Mouse (Mus musculus) kidney, embryonic 15.5 days (tissue): ENCODE results near the gene Gm47289. TPM values are rescaled to one million over a fixed set of nuclear protein-coding genes. Genes with fewer than 3 reads are reported as not detected.

Experiments used
- ATAC-seq: fragments of 200-750 bp; cut with Nextera tagmentation; replicated peaks from 2 replicates; pipeline ENCODE4 v1.8.0; 2017; ENCODE audit warnings: moderate TSS enrichment; ENCODE audit not compliant: low FRiP score
- H3K27ac ChIP-seq: fragments of 300-500 bp; sonication (generic); 2 replicates; pipeline ENCODE4 v1.5.1; 2015; ENCODE audit warnings: mild to moderate bottlenecking, inconsistent platforms
- H3K27me3 ChIP-seq: fragments of 300-500 bp; sonication (generic); 2 replicates; pipeline ENCODE4 v1.6.1; 2015; ENCODE audit warnings: inconsistent platforms
- H3K36me3 ChIP-seq: fragments of 300-500 bp; sonication (generic); 2 replicates; pipeline ENCODE4 v1.6.1; 2015; ENCODE audit warnings: inconsistent platforms
- H3K4me1 ChIP-seq: fragments of 300-500 bp; sonication (generic); 2 replicates; pipeline ENCODE4 v1.6.1; 2015; ENCODE audit warnings: inconsistent platforms
- H3K4me2 ChIP-seq: fragments of 300-500 bp; sonication (generic); 2 replicates; pipeline ENCODE4 v1.6.1; 2015; ENCODE audit warnings: moderate library complexity, mild to moderate bottlenecking, inconsistent platforms
- H3K4me3 ChIP-seq: fragments of 300-500 bp; sonication (generic); replicated peaks from 2 replicates; pipeline ENCODE4 v1.5.1; 2015; ENCODE audit warnings: mild to moderate bottlenecking, inconsistent platforms
- H3K9ac ChIP-seq: fragments of 300-500 bp; sonication (generic); 2 replicates; pipeline ENCODE4 v1.6.1; 2015; ENCODE audit warnings: mild to moderate bottlenecking, inconsistent platforms
- H3K9me3 ChIP-seq: fragments of 300-500 bp; sonication (generic); replicated peaks from 2 replicates; pipeline ENCODE4 v1.6.1; 2016; ENCODE audit warnings: inconsistent platforms
- WGBS: fragments of 180-500 bp; shearing (Covaris S2); methylation state at CpG from one replicate; pipeline ENCODE4 v1.1.7; 2015; ENCODE audit warnings: mixed read lengths; 5-methylcytosine and 5-hydroxymethylcytosine counted together
- polyA plus RNA-seq: library from polyadenylated mRNA; unstranded; fragments of >200 nt; fragmentation: Nextera tagmentation; extraction: Ambion mirVana; gene quantifications from 2 replicates; pipeline ENCODE4 v1.2.1, GENCODE M21; 2015

Gm47289 gene
- not detected in 2 replicates for polyA plus RNA-seq

DNA sequence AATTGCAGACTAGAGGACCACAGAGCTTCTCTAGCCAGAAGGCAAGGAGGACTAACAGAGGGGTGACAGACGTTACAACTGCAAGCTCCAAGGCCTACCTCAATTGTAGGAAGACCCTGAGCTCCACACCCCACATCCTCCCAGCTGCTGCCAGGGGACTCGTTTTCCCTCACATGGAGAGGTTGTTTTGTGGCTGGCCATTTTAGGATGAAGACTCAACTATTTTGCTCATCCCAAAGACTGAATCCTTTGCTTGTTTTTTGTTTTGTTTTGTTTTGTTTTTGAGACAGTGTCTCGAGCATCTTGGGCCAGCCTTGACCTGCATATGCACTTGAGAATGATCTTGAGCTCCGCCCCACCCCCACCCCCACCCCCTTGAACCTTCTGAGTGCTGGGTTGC is at the start of gene Gm47289:
Gm47289 (plus strand) TSS at position 301 of the 400 bp plus-strand sequence.
- H3K4me3 ChIP-seq: no peak within 1 kb of the TSS
- 48% methylated on average over 4 of the region's 4 CpGs for WGBS
- H3K36me3 ChIP-seq: no peaks in the 10 kb centered on the region
- no peak within 1 kb of the TSS for H3K27ac ChIP-seq
- peaks cover 3% of the 10 kb centered on the region; the same call in 1 of the 2 replicates for H3K27me3 ChIP-seq
- no peak within 1 kb of the TSS for H3K9ac ChIP-seq
- ATAC-seq: no peak
- no peaks in the 10 kb centered on the region for H3K9me3 ChIP-seq
- H3K4me2 ChIP-seq: no peak within 1 kb of the TSS
- peaks cover 3% of the 10 kb centered on the region; the same call in 1 of the 2 replicates for H3K4me1 ChIP-seq

DNA sequence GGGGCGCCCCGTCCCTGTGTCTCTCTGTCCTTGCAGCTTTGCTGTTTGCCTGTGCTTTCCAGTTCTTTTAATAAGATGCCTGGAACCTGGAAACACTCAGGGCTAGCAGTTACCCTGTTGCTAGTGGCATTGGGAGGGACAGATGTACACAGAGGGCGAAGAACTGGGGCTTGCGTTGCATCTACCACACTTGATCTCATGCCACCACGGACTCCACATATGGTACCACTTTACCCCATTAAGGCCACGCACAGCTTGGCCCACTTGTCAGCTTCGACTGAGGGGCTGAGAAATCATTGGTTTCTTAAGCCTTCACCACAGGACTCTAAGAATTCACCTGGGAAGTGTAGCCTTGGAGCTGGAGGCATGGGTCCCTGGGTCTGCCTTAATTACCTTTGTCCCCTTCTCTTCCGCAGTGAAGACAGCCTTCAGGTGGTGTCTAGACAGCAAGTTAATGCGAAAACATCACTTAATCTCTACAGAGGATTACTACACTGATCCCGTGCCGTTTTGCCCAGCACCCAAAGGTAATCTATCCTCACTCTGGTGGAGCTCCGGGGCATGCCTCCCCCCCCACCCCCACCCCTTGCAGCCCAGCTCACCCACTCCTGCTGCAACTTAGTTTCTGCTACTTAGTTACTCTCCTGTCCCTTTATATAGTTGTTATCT is 49.1 kb upstream of the Gm47289 start:
- Histone ChIP-seq H3K36me3 (no peaks in the 10 kb centered on the region), H3K27me3 (no peaks in the 10 kb centered on the region), H3K9me3 (no peaks in the 10 kb centered on the region), H3K27ac (no peak overlapping the region), H3K9ac (no peak overlapping the region), H3K4me3 (no peak overlapping the region), H3K4me2 (no peak overlapping the region), H3K4me1 (peaks cover 12% of the 10 kb centered on the region)
- ATAC-seq: no peak
- WGBS: 70% methylated on average over 12 of the region's 12 CpGs

DNA sequence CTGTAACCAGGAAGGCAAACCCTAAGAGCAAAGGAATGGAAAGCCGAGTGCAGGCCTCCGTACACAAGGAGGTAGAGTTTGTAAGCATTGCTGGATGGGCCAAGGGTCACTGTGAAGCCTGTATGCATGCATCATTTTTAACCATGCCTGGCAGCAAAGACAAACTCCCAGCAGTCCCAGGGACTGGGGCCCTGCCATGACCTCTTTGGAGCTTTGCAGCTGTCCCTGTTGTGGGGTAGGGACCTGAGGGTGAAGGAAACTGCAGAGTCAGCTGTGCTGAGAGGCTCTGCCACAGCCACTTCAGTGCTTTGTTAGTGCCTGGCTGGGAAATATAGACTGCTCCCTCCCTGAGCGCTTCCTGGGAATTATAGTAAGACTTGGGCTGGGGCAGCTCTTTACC is 48.3 kb upstream of the Gm47289 start:
- H3K4me1 ChIP-seq: peaks cover 12% of the 10 kb centered on the region
- ATAC-seq: no peak
- H3K27ac ChIP-seq: peak overlapping the region; percentile 28; the same call in 1 of the 2 replicates

DNA sequence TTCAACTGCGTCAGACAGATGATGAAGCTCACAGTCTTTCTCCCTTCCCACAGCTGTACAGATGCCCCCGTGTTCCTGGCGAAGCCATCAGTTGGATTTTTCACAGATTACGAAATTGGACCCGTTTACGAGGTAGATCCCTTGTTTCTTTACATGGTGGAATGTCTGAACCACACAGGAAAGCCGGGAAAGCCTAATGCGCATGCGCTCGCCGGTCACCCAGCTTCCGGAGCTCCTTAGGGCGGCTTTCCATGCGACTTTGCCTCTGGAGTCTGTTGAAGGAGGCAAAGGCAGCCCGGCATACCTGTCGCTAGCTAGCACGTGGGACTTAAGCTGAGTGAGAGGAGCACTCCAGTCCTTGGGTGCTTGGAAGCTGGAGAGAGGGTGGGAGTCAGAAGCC is 44.0 kb upstream of the Gm47289 start:
- Histone ChIP-seq H3K4me3 (no peak overlapping the region), H3K27me3 (no peaks in the 10 kb centered on the region), H3K27ac (no peak overlapping the region), H3K9me3 (no peaks in the 10 kb centered on the region), H3K36me3 (no peaks in the 10 kb centered on the region), H3K4me2 (no peak overlapping the region), H3K4me1 (peaks cover 22% of the 10 kb centered on the region), H3K9ac (no peak overlapping the region)
- WGBS: 89% methylated on average over 17 of the region's 17 CpGs
- no peak for ATAC-seq

More for the DNA sequence above, 48.3 kb upstream of the Gm47289 start:
- Histone ChIP-seq H3K4me3 (no peak overlapping the region), H3K4me2 (no peak overlapping the region), H3K36me3 (no peaks in the 10 kb centered on the region), H3K9ac (no peak overlapping the region), H3K27me3 (no peaks in the 10 kb centered on the region), H3K9me3 (no peaks in the 10 kb centered on the region)
- 44% methylated on average over 3 of the region's 3 CpGs for WGBS

DNA sequence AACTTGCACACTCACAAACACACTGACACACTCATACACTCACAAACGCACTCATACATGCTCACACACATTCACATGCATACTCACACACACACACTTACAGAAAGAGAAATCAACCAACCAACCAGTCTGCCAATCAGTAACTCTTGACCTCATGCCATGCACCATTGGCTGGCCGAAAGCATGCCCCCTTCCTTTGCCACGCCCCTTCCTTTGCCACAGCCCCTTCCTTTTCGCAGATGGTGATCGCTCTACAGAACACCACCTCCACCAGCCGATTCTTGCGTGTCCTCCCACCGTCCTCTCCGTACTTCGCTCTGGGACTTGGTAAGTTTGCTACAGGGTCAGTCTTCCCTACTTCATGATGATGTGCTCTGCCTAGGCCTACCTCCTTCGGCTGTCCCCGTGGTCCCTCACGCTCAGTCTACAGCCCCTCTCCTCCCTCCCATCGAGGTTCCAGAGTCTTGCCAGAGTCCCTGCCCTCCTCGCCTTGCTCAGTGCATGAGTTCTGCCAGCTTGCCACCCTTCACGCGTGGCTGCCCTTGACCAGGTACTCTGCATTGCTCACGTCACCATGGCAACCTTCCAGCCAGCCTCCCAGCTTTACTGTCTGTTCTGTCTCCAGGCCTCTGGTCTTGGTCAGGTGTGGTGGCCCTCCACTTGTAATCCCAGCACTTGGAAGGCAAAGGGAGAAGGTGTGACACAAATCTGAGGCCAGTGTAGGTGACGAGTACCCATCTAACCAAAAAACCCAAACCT is 39.4 kb upstream of the Gm47289 start:
- peak overlapping the region; percentile 85 for H3K27ac ChIP-seq
- H3K36me3 ChIP-seq: no peaks in the 10 kb centered on the region
- ATAC-seq: peak; percentile 89
- no peak overlapping the region for H3K9ac ChIP-seq
- H3K4me1 ChIP-seq: peaks cover 26% of the 10 kb centered on the region
- H3K27me3 ChIP-seq: no peaks in the 10 kb centered on the region
- peak overlapping the region; percentile 42 for H3K4me2 ChIP-seq
- H3K4me3 ChIP-seq: peak overlapping the region; percentile 21
- no peaks in the 10 kb centered on the region for H3K9me3 ChIP-seq
- 70% methylated on average over 19 of the region's 19 CpGs for WGBS

DNA sequence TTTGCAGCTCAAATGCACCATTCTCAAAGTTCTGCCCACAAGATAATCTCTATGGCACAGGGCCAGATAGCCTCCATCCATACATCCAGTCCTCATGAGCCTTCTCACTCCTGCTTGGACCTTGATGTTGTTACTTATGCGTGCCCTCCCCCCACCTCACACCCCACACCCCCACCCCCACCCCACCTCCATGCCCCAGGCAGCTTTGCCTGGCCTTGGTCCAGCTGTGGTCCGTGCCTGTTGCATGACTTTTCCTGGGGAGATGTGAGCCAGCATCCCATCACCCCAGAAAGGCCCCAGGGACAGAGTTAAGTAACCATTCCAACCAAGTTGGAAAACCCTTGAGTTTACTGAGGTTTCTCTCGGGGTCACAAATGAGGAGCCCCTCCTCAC is 38.8 kb upstream of the Gm47289 start:
- Histone ChIP-seq H3K27ac (peak overlapping the region; percentile 85), H3K9ac (no peak overlapping the region), H3K4me1 (peaks cover 26% of the 10 kb centered on the region), H3K36me3 (no peaks in the 10 kb centered on the region), H3K4me2 (peak overlapping the region; percentile 42), H3K27me3 (no peaks in the 10 kb centered on the region), H3K4me3 (peak overlapping the region; percentile 21; the same call in 1 of the 2 replicates), H3K9me3 (no peaks in the 10 kb centered on the region)
- ATAC-seq: no peak; the same call in 1 of the 2 replicates
- WGBS: 25% methylated on average over 3 of the region's 3 CpGs

DNA sequence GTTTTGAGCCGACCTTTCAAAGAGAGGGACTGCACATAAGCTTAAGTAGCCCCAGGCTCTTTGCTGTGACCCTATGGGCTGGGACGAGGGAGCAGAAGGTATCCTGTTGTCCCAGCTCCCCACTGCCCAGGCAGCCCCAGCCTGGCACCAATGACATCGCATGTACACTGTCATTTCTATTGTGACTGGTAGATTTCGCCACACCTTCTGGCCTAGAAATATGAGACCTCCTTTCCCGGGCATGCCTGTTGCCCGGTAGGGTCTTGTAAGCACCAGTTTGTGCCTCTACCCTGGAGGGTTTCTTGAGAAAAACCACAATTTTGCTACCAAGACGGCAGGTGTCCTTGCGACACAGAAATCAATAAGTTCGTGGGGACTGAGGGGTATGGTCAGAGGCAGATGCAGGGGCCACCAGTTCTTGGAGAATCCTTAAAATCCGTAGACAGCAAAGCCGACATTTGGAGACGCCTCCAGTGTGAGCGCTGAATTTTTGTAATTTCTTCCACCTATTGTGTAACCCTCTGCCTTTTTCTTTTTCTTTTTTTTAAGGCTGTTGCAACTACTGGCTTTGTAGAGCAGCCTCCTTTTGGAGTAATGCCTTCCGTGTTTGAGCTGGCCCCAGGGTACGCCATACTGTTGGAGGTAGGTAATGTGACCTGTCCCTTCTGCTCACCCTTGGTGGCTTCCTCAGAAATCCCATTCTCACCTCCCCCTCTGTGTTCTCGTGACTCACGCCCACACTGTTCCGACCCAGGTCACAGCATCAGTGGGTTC is 36.2 kb upstream of the Gm47289 start:
- Histone ChIP-seq H3K9ac (no peak overlapping the region), H3K36me3 (no peaks in the 10 kb centered on the region), H3K9me3 (no peaks in the 10 kb centered on the region), H3K4me2 (no peak overlapping the region), H3K27me3 (no peaks in the 10 kb centered on the region), H3K4me1 (peaks cover 26% of the 10 kb centered on the region), H3K4me3 (no peak overlapping the region), H3K27ac (no peak overlapping the region)
- no peak for ATAC-seq
- WGBS: 74% methylated on average over 18 of the region's 18 CpGs

DNA sequence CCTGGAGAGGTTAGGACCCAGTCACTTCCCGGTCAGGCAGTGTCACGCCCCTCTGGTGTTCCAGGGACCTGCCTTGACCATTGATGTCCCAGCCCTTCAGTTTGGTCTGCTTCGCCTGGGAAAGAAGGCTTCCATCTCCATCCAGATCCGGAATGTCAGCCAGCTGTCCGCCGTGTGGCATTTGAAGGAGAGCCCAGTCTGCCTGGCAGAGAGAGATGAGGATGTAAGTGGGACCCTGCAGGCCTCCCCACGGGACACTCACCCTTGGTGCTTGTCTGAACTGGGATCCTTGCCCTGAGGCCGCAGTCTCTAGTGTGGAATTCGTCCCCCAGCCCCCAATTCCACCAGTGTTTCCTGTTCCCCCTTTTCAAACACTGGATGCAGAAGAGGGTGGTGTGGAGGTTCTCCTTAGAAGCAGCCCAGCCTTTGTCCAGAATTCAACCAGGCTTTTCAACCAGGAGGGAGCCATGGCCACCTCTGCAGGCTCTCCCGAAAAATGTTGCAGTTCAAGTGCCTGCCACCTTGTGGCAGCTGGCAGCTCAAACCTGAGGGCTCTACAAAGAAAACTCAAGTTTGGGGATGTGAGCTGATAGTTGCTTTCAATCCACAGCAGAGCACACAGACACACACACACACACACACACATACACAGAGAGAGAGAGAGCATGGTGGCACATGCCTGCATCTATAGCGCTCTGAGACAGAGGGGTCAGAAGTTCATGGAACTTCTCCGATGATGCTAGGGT is 30.4 kb upstream of the Gm47289 start:
- Histone ChIP-seq H3K9ac (no peak overlapping the region), H3K4me2 (no peak overlapping the region), H3K36me3 (no peaks in the 10 kb centered on the region), H3K9me3 (no peaks in the 10 kb centered on the region), H3K27ac (no peak overlapping the region), H3K27me3 (no peaks in the 10 kb centered on the region), H3K4me3 (no peak overlapping the region), H3K4me1 (peaks cover 11% of the 10 kb centered on the region; the same call in 1 of the 2 replicates)
- no peak for ATAC-seq
- WGBS: 84% methylated on average over 12 of the region's 12 CpGs

DNA sequence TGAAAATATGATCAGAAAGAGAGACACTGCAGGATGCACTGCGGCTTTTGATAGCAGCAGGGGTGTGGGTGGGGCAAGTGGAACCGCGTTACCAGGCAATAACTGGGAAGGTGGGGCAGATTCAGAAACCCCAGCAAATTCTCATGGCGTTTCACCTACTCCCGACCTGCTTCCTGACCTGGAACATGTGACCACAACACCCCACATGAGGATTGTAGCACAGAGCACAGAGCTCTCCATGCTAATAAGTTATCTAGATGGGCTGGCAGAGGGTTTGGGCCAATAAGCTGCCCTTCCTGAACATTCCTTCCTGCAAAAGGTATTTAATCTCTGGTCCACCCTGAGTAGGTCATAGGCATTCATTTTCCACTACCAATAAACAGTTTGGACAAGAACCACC is 28.3 kb upstream of the Gm47289 start:
- no peaks in the 10 kb centered on the region for H3K27me3 ChIP-seq
- peaks cover 11% of the 10 kb centered on the region; the same call in 1 of the 2 replicates for H3K4me1 ChIP-seq
- H3K4me2 ChIP-seq: no peak overlapping the region
- no peaks in the 10 kb centered on the region for H3K9me3 ChIP-seq
- no peak overlapping the region for H3K9ac ChIP-seq
- no peak overlapping the region for H3K27ac ChIP-seq
- H3K4me3 ChIP-seq: no peak overlapping the region
- ATAC-seq: no peak
- no peaks in the 10 kb centered on the region for H3K36me3 ChIP-seq
- WGBS: 55% methylated on average over 5 of the region's 5 CpGs

DNA sequence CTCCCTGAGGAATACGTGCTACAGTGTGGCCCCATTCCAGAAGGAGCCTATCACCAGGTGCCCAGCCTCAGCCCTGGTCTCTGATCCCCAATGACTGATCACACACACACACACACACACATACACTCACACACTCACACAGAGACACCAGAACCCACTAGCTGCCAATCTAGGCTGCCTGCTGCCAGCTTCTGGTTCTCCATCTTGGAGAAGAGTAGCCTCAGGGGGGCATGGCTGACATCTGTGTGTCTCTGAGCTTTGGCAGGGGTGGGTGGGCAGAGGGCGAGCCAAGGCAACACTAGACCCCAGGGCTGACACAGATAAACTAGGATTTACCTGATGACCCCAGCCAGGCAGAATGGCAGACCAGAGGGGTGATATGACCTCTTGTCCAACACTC is 20.1 kb upstream of the Gm47289 start:
- Histone ChIP-seq H3K27me3 (no peaks in the 10 kb centered on the region), H3K27ac (no peak overlapping the region), H3K4me2 (no peak overlapping the region), H3K4me1 (no peaks in the 10 kb centered on the region), H3K9ac (no peak overlapping the region), H3K36me3 (no peaks in the 10 kb centered on the region), H3K4me3 (no peak overlapping the region), H3K9me3 (no peaks in the 10 kb centered on the region)
- ATAC-seq: no peak
- 66% methylated on average over 2 of the region's 2 CpGs for WGBS

DNA sequence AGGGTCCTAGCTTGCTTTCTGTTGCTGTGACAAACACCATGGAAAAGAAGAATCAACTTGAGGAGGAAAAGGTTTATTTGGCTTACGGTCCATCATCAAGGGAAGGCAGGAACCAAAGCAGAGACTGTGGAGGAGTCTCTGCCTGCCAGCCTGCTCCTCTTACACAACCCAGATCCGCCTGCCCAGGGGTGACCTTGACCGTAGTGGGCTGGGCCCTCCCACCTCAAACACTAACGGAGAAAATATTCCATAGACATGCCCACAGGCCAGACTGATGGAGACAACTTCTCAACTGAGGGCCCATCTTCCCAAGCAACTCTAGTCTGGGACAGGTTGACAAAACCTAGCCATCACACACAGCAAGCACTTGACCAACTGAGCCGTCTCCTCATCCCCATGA is 16.9 kb upstream of the Gm47289 start:
- WGBS: 60% methylated on average over 5 of the region's 5 CpGs
- no peaks in the 10 kb centered on the region for H3K4me1 ChIP-seq
- no peaks in the 10 kb centered on the region for H3K27me3 ChIP-seq
- no peaks in the 10 kb centered on the region for H3K36me3 ChIP-seq
- no peak for ATAC-seq
- no peak overlapping the region for H3K27ac ChIP-seq
- H3K4me3 ChIP-seq: no peak overlapping the region
- no peak overlapping the region for H3K4me2 ChIP-seq
- H3K9me3 ChIP-seq: no peaks in the 10 kb centered on the region
- H3K9ac ChIP-seq: no peak overlapping the region
